Mouse (Mus musculus) frontal cortex, postnatal 25 days (tissue): ENCODE measurements around the gene Zfp472.
"Not testable (repeated sequence)": the region's sequence is repeated elsewhere in the genome, so short reads cannot be mapped to it uniquely, and the experiment has no call there.

ENCODE experiments used
- DNase-seq, 2 experiments: peaks; one replicate each; pipeline ENCODE4 v3.0.0; 2022; ENCODE audit warnings: low spot score in 2 of 2

Zfp472 gene

GRCm38 (mm10) chr17:33008337-33008736 is 42.7 kb downstream of the Zfp472 start:
- DNase-seq: no peak

DNA sequence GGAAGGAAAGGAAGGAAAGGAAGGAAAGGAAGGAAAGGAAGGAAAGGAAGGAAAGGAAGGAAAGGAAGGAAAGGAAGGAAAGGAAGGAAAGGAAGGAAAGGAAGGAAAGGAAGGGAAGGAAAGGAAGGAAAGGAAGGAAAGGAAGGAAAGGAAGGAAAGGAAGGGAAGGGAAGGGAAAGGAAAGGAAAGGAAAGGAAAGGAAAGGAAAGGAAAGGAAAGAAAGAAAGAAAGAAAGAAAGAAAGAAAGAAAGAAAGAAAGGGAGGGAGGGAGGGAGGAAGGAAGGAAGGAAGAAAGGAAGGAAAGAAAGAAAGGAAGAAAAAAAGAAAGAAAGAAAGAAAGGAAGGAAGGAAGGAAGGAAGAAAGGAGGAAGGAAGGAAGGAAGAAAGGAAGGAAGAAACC is 54.8 kb downstream of the Zfp472 start:
- DNase-seq: not testable (repeated sequence)
